Mouse (Mus musculus): ENCODE measurements around the gene Usp17lc. TPM values are rescaled to one million over a fixed set of nuclear protein-coding genes. Genes with fewer than 3 reads are reported as not detected.
"Not testable (repeated sequence)": the region's sequence is repeated elsewhere in the genome, so short reads cannot be mapped to it uniquely, and the experiment has no call there.

The Usp17lc gene
- not detected in 2 replicates for polyA plus RNA-seq (2015; fragmentation: Nextera tagmentation; extraction: Ambion mirVana)

DNA sequence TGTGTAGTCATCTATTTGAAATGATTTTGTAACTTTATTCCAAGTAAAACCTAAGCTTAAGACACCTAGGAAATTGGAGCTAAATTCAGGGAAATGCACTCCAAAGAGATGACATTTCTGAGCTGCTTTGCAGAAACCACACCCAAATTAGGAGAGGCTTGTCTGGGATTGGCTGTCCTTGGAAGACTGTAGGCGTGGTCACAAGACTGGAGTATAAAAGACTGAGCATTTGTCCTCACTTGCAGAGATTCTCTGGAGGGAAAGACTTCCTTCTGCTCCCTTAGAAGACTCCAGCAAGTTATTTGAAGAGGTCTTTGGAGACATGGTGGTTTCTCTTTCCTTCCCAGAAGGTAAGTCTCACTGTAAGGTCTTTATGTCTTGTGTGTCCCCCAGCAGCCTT lies at the start of gene Usp17lc:
Gene Usp17lc (plus strand): TSS at position 301 of the 400 bp plus-strand sequence.
- not testable (repeated sequence) for H3K4me3 ChIP-seq; H3K36me3 ChIP-seq; H3K9me3 ChIP-seq; H3K27ac ChIP-seq (replicated peaks); ATAC-seq (ENCODE audit: extremely low read depth, insufficient number of reproducible peaks, low FRiP score, low TSS enrichment); H3K9ac ChIP-seq; H3K27me3 ChIP-seq (replicated peaks); H3K4me2 ChIP-seq; H3K4me1 ChIP-seq
- 43% methylated on average over 1 of the region's 1 CpGs for WGBS

DNA sequence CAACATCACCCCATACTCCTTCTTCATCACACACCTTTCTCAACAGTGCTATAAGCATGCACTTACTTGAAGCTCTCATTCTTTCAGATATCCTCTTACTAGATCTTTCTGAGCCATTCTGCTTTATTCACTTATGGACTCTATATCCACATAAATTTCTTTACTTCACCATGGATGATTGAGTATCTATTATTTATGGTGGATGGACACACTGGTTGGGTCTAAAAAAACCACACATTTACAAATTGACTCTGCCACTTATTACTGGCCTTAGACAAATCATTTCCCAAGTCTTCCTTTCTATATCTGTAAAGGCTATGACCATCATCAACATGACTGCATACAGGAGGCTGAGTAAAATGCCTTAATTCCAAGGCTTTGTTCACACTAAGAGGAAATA lies 28.8 kb upstream of the Usp17lc start, which contains the start of gene Olfr603:
Gene Olfr603 (minus strand): TSS at position 101 of the 400 bp plus-strand sequence.
- H3K27me3 ChIP-seq (replicated peaks), result no peaks in the 10 kb centered on the region
- H3K9me3 ChIP-seq, result no peaks in the 10 kb centered on the region
- H3K4me3 ChIP-seq, result no peak within 1 kb of the TSS
- H3K9ac ChIP-seq, result no peak within 1 kb of the TSS
- no peak within 1 kb of the TSS for H3K4me2 ChIP-seq
- H3K36me3 ChIP-seq, result no peaks in the 10 kb centered on the region
- ATAC-seq (ENCODE audit: extremely low read depth, insufficient number of reproducible peaks, low FRiP score, low TSS enrichment), result no peak
- no peak within 1 kb of the TSS for H3K27ac ChIP-seq (replicated peaks)
- no peaks in the 10 kb centered on the region for H3K4me1 ChIP-seq

DNA sequence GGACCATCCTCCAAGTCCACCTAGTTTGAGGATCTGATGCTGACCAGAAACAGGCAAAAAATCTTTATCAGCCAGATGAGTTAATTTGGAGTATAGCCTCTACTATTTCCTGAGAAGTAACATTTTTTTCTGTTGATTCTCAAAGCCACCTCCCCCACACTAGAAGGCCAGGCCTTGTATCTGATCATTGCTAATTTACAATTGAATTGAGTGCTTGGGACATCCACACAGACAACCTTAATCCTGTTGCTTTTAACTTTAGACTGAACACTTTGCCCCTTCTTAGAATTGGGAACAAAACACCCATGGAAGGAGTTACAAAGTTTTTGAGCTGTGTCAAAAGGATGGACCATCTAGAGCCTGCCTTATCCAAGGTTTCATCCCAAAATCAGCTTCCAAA lies 17.1 kb upstream of the Usp17lc start:
- Histone ChIP-seq H3K27ac (replicated peaks) (no peak overlapping the region), H3K4me1 (no peaks in the 10 kb centered on the region), H3K4me3 (no peak overlapping the region), H3K27me3 (replicated peaks) (no peaks in the 10 kb centered on the region), H3K9me3 (no peaks in the 10 kb centered on the region), H3K4me2 (no peak overlapping the region), H3K36me3 (no peaks in the 10 kb centered on the region), H3K9ac (no peak overlapping the region)
- no peak for ATAC-seq (ENCODE audit: extremely low read depth, insufficient number of reproducible peaks, low FRiP score, low TSS enrichment)

DNA sequence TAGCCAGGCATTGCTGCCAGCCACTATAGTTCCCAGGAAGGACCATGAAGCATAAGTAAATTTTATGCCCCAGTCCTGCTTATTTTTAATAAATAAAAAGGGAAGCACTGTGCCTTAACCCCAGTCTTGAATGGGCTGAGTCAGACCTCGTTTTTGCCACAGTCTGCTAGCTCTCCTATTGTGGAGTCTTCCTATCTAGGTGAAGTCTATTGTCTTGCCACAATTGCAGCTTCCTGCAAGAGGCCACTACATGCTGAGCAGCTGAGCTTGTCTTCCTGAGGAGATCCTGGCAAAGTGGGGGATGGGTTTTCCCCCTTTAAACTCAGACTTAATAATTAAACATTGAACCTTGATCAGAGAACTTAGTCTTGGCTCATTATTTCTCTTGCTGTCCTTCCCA lies 15.9 kb upstream of the Usp17lc start:
- H3K27ac ChIP-seq (replicated peaks), result no peak overlapping the region
- no peaks in the 10 kb centered on the region for H3K4me1 ChIP-seq
- 0% methylated on average over 1 of the region's 1 CpGs for WGBS
- no peak overlapping the region for H3K4me2 ChIP-seq
- no peaks in the 10 kb centered on the region for H3K36me3 ChIP-seq
- no peak for ATAC-seq (ENCODE audit: extremely low read depth, insufficient number of reproducible peaks, low FRiP score, low TSS enrichment)
- H3K27me3 ChIP-seq (replicated peaks), result no peaks in the 10 kb centered on the region
- H3K9ac ChIP-seq, result no peak overlapping the region
- H3K4me3 ChIP-seq, result no peak overlapping the region
- H3K9me3 ChIP-seq, result no peaks in the 10 kb centered on the region

DNA sequence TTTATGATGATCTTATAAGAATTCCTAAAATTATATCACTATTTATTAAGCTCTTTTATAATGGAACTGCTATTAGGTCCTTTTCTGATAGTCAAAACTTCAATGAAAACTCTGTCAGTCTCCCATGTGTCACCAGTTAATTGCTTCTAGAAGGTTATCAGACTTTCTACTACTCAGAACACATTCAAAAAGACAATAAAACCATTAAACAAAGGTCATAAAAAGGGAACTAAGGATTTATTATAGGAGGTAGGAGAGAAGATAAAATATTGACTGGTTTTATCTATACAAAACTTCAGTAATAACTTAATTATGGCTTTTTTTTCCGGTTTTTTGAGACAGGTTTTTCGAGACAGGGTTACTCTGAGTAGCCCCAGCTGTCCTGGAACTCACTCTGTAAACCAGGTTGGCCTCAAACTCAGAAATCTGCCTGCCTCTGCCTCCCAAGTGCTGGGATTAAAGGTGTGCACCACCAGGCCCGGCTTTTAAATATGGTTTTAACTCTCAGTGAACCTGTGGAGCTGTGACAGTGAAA lies 8.3 kb upstream of the Usp17lc start:
- H3K4me3 ChIP-seq; H3K4me1 ChIP-seq; H3K4me2 ChIP-seq; H3K27me3 ChIP-seq (replicated peaks); H3K9ac ChIP-seq; H3K27ac ChIP-seq (replicated peaks); H3K36me3 ChIP-seq; ATAC-seq (ENCODE audit: extremely low read depth, insufficient number of reproducible peaks, low FRiP score, low TSS enrichment); H3K9me3 ChIP-seq: not testable (repeated sequence)
- 64% methylated on average over 3 of the region's 3 CpGs for WGBS

DNA sequence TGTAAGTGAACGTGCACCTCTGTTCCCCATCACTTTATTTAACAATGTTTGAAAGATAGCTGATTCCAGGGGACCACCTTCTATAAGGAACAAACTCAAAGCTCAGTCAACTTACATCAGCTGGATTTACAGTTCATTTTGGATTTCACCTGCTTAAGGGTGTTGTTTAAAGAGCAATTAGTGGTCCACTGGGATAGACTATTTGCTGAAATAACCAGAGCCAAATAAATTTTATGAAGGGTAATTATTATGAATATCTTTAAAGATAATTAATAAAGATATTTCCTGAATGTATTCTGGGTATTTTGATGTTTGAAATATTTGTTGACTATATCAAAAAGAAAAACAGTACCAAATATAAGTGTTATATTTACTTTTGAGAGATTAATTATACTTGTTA lies 30.5 kb downstream of the Usp17lc start, which contains the start of gene Olfr605:
Gene Olfr605 (minus strand): TSS at position 101 of the 400 bp plus-strand sequence.
- Histone ChIP-seq H3K36me3 (no peaks in the 10 kb centered on the region), H3K9ac (no peak within 1 kb of the TSS), H3K9me3 (no peaks in the 10 kb centered on the region), H3K4me3 (no peak within 1 kb of the TSS), H3K27ac (replicated peaks) (no peak within 1 kb of the TSS), H3K27me3 (replicated peaks) (no peaks in the 10 kb centered on the region), H3K4me2 (no peak within 1 kb of the TSS), H3K4me1 (no peaks in the 10 kb centered on the region)
- 75% methylated on average over 1 of the region's 1 CpGs for WGBS
- ATAC-seq (ENCODE audit: extremely low read depth, insufficient number of reproducible peaks, low FRiP score, low TSS enrichment), result no peak

DNA sequence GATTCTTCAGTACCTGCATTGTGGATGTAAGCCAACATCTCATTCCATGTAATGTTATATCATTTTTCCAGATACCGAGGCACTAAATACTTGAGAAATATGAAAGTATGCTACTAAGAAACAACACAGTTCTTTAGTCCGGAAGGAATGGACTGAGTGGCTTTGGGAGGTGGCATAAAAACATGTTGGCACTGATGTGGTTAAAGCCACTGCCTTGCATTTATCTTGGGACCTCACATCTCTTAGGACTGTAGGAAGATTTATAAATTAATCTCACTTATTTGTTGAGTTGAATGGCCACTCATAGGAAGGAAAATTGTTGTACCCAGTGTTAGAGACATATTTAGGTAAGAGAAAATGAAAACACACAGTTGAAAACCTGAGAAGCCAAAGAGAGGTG lies 33.9 kb downstream of the Usp17lc start, which contains the start of gene Olfr606:
Gene Olfr606 (plus strand): TSS at position 301 of the 400 bp plus-strand sequence.
- Histone ChIP-seq H3K36me3 (no peaks in the 10 kb centered on the region), H3K9ac (no peak within 1 kb of the TSS), H3K27ac (replicated peaks) (no peak within 1 kb of the TSS), H3K27me3 (replicated peaks) (no peaks in the 10 kb centered on the region), H3K4me1 (no peaks in the 10 kb centered on the region), H3K4me2 (no peak within 1 kb of the TSS), H3K4me3 (no peak within 1 kb of the TSS), H3K9me3 (no peaks in the 10 kb centered on the region)
- WGBS, result 80% methylated on average over 2 of the region's 2 CpGs
- no peak for ATAC-seq (ENCODE audit: extremely low read depth, insufficient number of reproducible peaks, low FRiP score, low TSS enrichment)

DNA sequence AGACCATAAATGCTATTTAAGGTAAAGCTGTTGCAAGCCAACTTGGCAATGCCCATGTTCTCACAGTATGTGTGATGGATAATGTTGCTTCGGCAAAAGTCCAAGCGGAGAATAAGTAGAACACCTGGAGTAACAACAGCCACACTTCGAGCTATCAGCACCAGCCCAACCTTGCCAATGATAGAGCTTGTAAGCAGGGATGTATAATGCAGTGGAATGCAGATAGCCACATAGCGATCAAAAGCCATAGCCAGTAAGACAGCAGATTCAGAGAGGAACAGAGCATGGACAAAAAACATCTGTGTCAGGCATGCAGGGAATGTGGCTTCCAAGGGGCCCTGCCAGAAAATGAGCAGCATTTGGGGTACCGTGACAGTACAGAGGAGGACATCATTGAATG lies 45.7 kb downstream of the Usp17lc start:
- no peak; the same call in 1 of the 2 replicates for ATAC-seq (ENCODE audit: extremely low read depth, insufficient number of reproducible peaks, low FRiP score, low TSS enrichment)
- Histone ChIP-seq H3K27ac (replicated peaks) (peak overlapping the region; percentile 30; the same call in 1 of the 2 replicates), H3K4me3 (no peak overlapping the region), H3K27me3 (replicated peaks) (no peaks in the 10 kb centered on the region), H3K36me3 (no peaks in the 10 kb centered on the region), H3K4me2 (peak overlapping the region; percentile 22; the same call in 1 of the 2 replicates), H3K9ac (no peak overlapping the region), H3K9me3 (no peaks in the 10 kb centered on the region), H3K4me1 (peaks cover 4% of the 10 kb centered on the region; the same call in 1 of the 2 replicates)
- 44% methylated on average over 5 of the region's 5 CpGs for WGBS

Small RNA genes lying within 50 kb of the gene (microRNA-seq; reads per million reads assigned to microRNA genes)
- not detected for gene Gm25774

Other genes with a start within 250 kb of the Usp17lc start
- gene Olfr591, start 236.7 kb upstream of the Usp17lc start, polyA plus RNA-seq (2015; fragmentation: Nextera tagmentation; extraction: Ambion mirVana), result not detected in 2 replicates
- not detected in 2 replicates for gene Olfr592, start 230.3 kb upstream of the Usp17lc start, polyA plus RNA-seq (2015; fragmentation: Nextera tagmentation; extraction: Ambion mirVana)
- gene Olfr593, start 203.2 kb upstream of the Usp17lc start, polyA plus RNA-seq (2015; fragmentation: Nextera tagmentation; extraction: Ambion mirVana), result not detected in 2 replicates
- gene Olfr594, start 198.1 kb upstream of the Usp17lc start, polyA plus RNA-seq (2015; fragmentation: Nextera tagmentation; extraction: Ambion mirVana), result not detected in 2 replicates
- gene Usp17ld, start 162.6 kb upstream of the Usp17lc start, polyA plus RNA-seq (2015; fragmentation: Nextera tagmentation; extraction: Ambion mirVana), result not detected in 2 replicates
- not detected in 2 replicates for gene Olfr596, start 109.4 kb upstream of the Usp17lc start, polyA plus RNA-seq (2015; fragmentation: Nextera tagmentation; extraction: Ambion mirVana)
- gene Olfr597, start 98.8 kb upstream of the Usp17lc start, polyA plus RNA-seq (2015; fragmentation: Nextera tagmentation; extraction: Ambion mirVana), result not detected in 2 replicates
- not detected in 2 replicates for gene Olfr598, start 91.5 kb upstream of the Usp17lc start, polyA plus RNA-seq (2015; fragmentation: Nextera tagmentation; extraction: Ambion mirVana)
- gene Olfr599, start 79.2 kb upstream of the Usp17lc start, polyA plus RNA-seq (2015; fragmentation: Nextera tagmentation; extraction: Ambion mirVana), result not detected in 2 replicates
- gene Olfr600, start 65.4 kb upstream of the Usp17lc start, polyA plus RNA-seq (2015; fragmentation: Nextera tagmentation; extraction: Ambion mirVana), result not detected in 2 replicates
- gene Olfr601, start 52.4 kb upstream of the Usp17lc start, polyA plus RNA-seq (2015; fragmentation: Nextera tagmentation; extraction: Ambion mirVana), result not detected in 2 replicates
- not detected in 2 replicates for gene Olfr603, start 28.9 kb upstream of the Usp17lc start, polyA plus RNA-seq (2015; fragmentation: Nextera tagmentation; extraction: Ambion mirVana)
- not detected in 2 replicates for gene Olfr605, start 30.4 kb downstream of the Usp17lc start, polyA plus RNA-seq (2015; fragmentation: Nextera tagmentation; extraction: Ambion mirVana)
- not detected in 2 replicates for gene Olfr606, start 34.0 kb downstream of the Usp17lc start, polyA plus RNA-seq (2015; fragmentation: Nextera tagmentation; extraction: Ambion mirVana)
- 0.17 and 0.21 TPM in 2 replicates for gene Olfr607, start 49.1 kb downstream of the Usp17lc start, polyA plus RNA-seq (2015; fragmentation: Nextera tagmentation; extraction: Ambion mirVana)
- 0.16 and 0.19 TPM in 2 replicates for gene Olfr608, start 54.8 kb downstream of the Usp17lc start, polyA plus RNA-seq (2015; fragmentation: Nextera tagmentation; extraction: Ambion mirVana)
- gene Olfr609, start 83.0 kb downstream of the Usp17lc start, polyA plus RNA-seq (2015; fragmentation: Nextera tagmentation; extraction: Ambion mirVana), result not detected in 2 replicates
- gene Olfr610, start 97.0 kb downstream of the Usp17lc start, polyA plus RNA-seq (2015; fragmentation: Nextera tagmentation; extraction: Ambion mirVana), result not detected in 2 replicates
- gene Olfr611, start 105.8 kb downstream of the Usp17lc start, polyA plus RNA-seq (2015; fragmentation: Nextera tagmentation; extraction: Ambion mirVana), result not detected in 2 replicates
- not detected in 2 replicates for gene Olfr612, start 127.6 kb downstream of the Usp17lc start, polyA plus RNA-seq (2015; fragmentation: Nextera tagmentation; extraction: Ambion mirVana)
- gene Olfr613, start 133.0 kb downstream of the Usp17lc start, polyA plus RNA-seq (2015; fragmentation: Nextera tagmentation; extraction: Ambion mirVana), result not detected in 2 replicates
- not detected in 2 replicates for gene Olfr615, start 141.0 kb downstream of the Usp17lc start, polyA plus RNA-seq (2015; fragmentation: Nextera tagmentation; extraction: Ambion mirVana)
- gene Olfr616, start 154.1 kb downstream of the Usp17lc start, polyA plus RNA-seq (2015; fragmentation: Nextera tagmentation; extraction: Ambion mirVana), result not detected in 2 replicates
- not detected in 2 replicates for gene Olfr617, start 158.0 kb downstream of the Usp17lc start, polyA plus RNA-seq (2015; fragmentation: Nextera tagmentation; extraction: Ambion mirVana)
- not detected in 2 replicates for gene Olfr618, start 175.0 kb downstream of the Usp17lc start, polyA plus RNA-seq (2015; fragmentation: Nextera tagmentation; extraction: Ambion mirVana)
- gene Olfr619, start 185.5 kb downstream of the Usp17lc start, polyA plus RNA-seq (2015; fragmentation: Nextera tagmentation; extraction: Ambion mirVana), result not detected in 2 replicates
- not detected in 2 replicates for gene Olfr620, start 197.5 kb downstream of the Usp17lc start, polyA plus RNA-seq (2015; fragmentation: Nextera tagmentation; extraction: Ambion mirVana)
- not detected in 2 replicates for gene Olfr622, start 227.6 kb downstream of the Usp17lc start, polyA plus RNA-seq (2015; fragmentation: Nextera tagmentation; extraction: Ambion mirVana)
- not detected in 2 replicates for gene Olfr623, start 248.6 kb downstream of the Usp17lc start, polyA plus RNA-seq (2015; fragmentation: Nextera tagmentation; extraction: Ambion mirVana)

Data from heart, embryonic 13.5 days (tissue).